Mouse (Mus musculus) stomach, postnatal 0 days (tissue): ENCODE data around the gene Grap2. TPM values are rescaled to one million over a fixed set of nuclear protein-coding genes. Genes with fewer than 3 reads are reported as not detected.

Experiments
- ATAC-seq: fragments of 200-750 bp; cut with Nextera tagmentation; 2 replicates; pipeline ENCODE4 v1.8.0; 2017; ENCODE audit not compliant: low FRiP score, low TSS enrichment
- DNase-seq: peaks from one replicate; pipeline ENCODE4 v3.0.0-alpha.2; 2016; ENCODE audit warnings: low spot score
- H3K27ac ChIP-seq: fragments of 300-500 bp; sonication (generic); replicated peaks from 2 replicates; pipeline ENCODE4 v1.5.1; 2014; ENCODE audit warnings: mild to moderate bottlenecking, control low read depth
- H3K27me3 ChIP-seq: fragments of 300-500 bp; sonication (generic); 2 replicates; pipeline ENCODE4 v1.6.1; 2014; ENCODE audit warnings: low read length; ENCODE audit not compliant: control insufficient read depth, insufficient read depth
- H3K36me3 ChIP-seq: fragments of 300-500 bp; sonication (generic); 2 replicates; pipeline ENCODE4 v1.6.1; 2014; ENCODE audit warnings: low read length, mixed read lengths; ENCODE audit not compliant: control insufficient read depth, insufficient read depth
- H3K4me1 ChIP-seq: fragments of 300-500 bp; sonication (generic); replicated peaks from 2 replicates; pipeline ENCODE4 v1.6.1; 2014; ENCODE audit warnings: antibody characterized with exemption; ENCODE audit not compliant: control insufficient read depth, insufficient read depth
- H3K4me2 ChIP-seq: fragments of 300-500 bp; sonication (generic); replicated peaks from 2 replicates; pipeline ENCODE4 v1.6.1; 2014; ENCODE audit warnings: low read depth, mild to moderate bottlenecking, control low read depth, moderate library complexity
- H3K4me3 ChIP-seq: fragments of 300-500 bp; sonication (generic); 2 replicates; pipeline ENCODE4 v1.5.1; 2014; ENCODE audit warnings: low read depth, low read length, control low read depth
- H3K9ac ChIP-seq: fragments of 300-500 bp; sonication (generic); 2 replicates; pipeline ENCODE4 v1.6.1; 2014; ENCODE audit warnings: mild to moderate bottlenecking, low read length, control low read depth, mixed read lengths
- H3K9me3 ChIP-seq: fragments of 300-500 bp; sonication (generic); 2 replicates; pipeline ENCODE4 v1.6.1; 2016; ENCODE audit warnings: low read length; ENCODE audit not compliant: control insufficient read depth
- CTCF ChIP-seq: IDR thresholded peaks from 2 replicates; pipeline ENCODE4 v1.5.1; 2016; ENCODE audit warnings: antibody characterized with exemption, low read depth, mild to moderate bottlenecking, moderate library complexity
- EP300 ChIP-seq: optimal IDR thresholded peaks from 2 replicates; pipeline ENCODE3; 2016; ENCODE audit warnings: antibody characterized with exemption
- WGBS: fragments of 180-500 bp; shearing (Covaris S2); extraction: QIAGEN DNeasy Blood & Tissue Kit; methylation state at CpG from one replicate; pipeline ENCODE4 v1.1.7; 2014; 5-methylcytosine and 5-hydroxymethylcytosine counted together
- polyA plus RNA-seq: library from polyadenylated mRNA; unstranded; fragments of >200 nt; fragmentation: Nextera tagmentation; extraction: Ambion mirVana; gene quantifications from 2 replicates; pipeline ENCODE4 v1.2.1, GENCODE M21; 2015

The Grap2 gene
- polyA plus RNA-seq, 1 experiment from 2014 or later: 0.15 TPM

DNA sequence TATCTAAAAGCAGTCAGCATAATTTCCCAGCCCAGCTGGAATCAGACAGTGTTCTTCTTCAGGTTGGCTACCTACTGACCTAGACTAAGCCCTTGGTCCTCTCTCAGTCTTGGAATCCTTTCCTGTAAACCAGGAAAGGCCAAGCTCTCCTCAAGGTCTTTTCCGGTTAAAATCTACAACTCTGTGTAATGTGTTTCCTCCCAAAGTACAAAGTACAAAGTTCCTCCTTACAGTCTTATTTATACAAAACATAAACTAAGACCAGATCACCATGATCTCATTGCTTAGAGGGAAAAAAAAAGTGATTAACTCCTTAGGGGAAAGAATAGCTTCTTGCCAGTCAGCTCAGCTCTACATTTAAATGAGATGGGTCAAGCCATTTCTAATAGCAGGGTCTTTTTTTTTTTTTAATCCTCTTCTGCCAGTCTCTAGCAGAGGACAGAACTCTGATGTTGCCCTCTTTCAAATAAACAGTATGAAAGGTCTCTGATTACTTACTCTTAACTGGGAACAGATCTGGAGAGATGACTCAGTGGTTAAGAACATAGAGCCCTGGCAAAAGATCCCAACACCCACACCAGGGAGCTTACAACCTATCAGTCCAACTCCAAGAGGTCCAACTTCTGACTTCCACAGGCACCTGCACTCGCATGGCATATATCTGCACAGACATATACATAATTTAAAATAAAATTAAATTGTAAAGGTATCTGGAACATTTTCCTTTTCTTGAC, 69.5 kb downstream of the Grap2 start:
- Histone ChIP-seq H3K27me3 (no peaks in the 10 kb centered on the region), H3K36me3 (no peaks in the 10 kb centered on the region), H3K27ac (no peak overlapping the region), H3K4me1 (peaks cover 3% of the 10 kb centered on the region; the same call in 1 of the 2 replicates), H3K9me3 (no peaks in the 10 kb centered on the region), H3K4me2 (no peak overlapping the region), H3K4me3 (no peak overlapping the region), H3K9ac (no peak overlapping the region)
- no peak for ATAC-seq
- no peak for TF ChIP-seq EP300
- no peak for DNase-seq
- 58% methylated on average over 2 of the region's 2 CpGs for WGBS

- ATAC-seq (peak; percentile 89), DNase-seq (peak; percentile 69)
- H3K4me2 ChIP-seq: no peak overlapping the region
- no peaks in the 10 kb centered on the region for H3K27me3 ChIP-seq
- no peak overlapping the region for H3K4me3 ChIP-seq
- H3K9me3 ChIP-seq: no peaks in the 10 kb centered on the region
- no peaks in the 10 kb centered on the region for H3K36me3 ChIP-seq
- no peak overlapping the region; the same call in 1 of the 2 replicates for H3K27ac ChIP-seq
- TF ChIP-seq CTCF (no peak), EP300 (no peak)
- H3K4me1 ChIP-seq: peaks cover 3% of the 10 kb centered on the region; the same call in 1 of the 2 replicates
- no peak overlapping the region for H3K9ac ChIP-seq
- WGBS: 59% methylated on average over 17 of the region's 17 CpGs
These were observed 72.8 kb downstream of the Grap2 start for GRCm38 (mm10) chr15:80645006-80645797.

GRCm38 (mm10) chr15:80648977-80649606, 76.7 kb downstream of the Grap2 start:
- TF ChIP-seq CTCF (peak; percentile 21; the same call in 1 of the 2 replicates), EP300 (peak; percentile 42)
- WGBS: 46% methylated on average over 15 of the region's 15 CpGs
- Histone ChIP-seq H3K27me3 (no peaks in the 10 kb centered on the region), H3K9me3 (no peaks in the 10 kb centered on the region), H3K9ac (no peak overlapping the region), H3K4me3 (no peak overlapping the region), H3K4me1 (no peaks in the 10 kb centered on the region), H3K27ac (peak overlapping the region; percentile 56; the same call in 1 of the 2 replicates), H3K4me2 (no peak overlapping the region), H3K36me3 (no peaks in the 10 kb centered on the region)
- DNase-seq (peak; percentile 45), ATAC-seq (no peak)

- Histone ChIP-seq H3K36me3 (no peaks in the 10 kb centered on the region), H3K4me1 (no peaks in the 10 kb centered on the region), H3K4me2 (no peak overlapping the region), H3K27ac (no peak overlapping the region), H3K4me3 (no peak overlapping the region), H3K27me3 (no peaks in the 10 kb centered on the region), H3K9me3 (no peaks in the 10 kb centered on the region), H3K9ac (no peak overlapping the region)
- DNase-seq (no peak), ATAC-seq (no peak)
- WGBS: 70% methylated on average over 2 of the region's 2 CpGs
- TF ChIP-seq EP300 (no peak), CTCF (no peak)
These were observed 78.0 kb downstream of the Grap2 start for GRCm38 (mm10) chr15:80650412-80650811.

GRCm38 (mm10) chr15:80653865-80654264, 81.5 kb downstream of the Grap2 start:
- Histone ChIP-seq H3K4me1 (no peaks in the 10 kb centered on the region), H3K27me3 (no peaks in the 10 kb centered on the region), H3K9ac (no peak overlapping the region), H3K27ac (no peak overlapping the region), H3K36me3 (no peaks in the 10 kb centered on the region), H3K9me3 (no peaks in the 10 kb centered on the region), H3K4me2 (no peak overlapping the region), H3K4me3 (no peak overlapping the region)
- ATAC-seq: 0 out of 2 replicates have a peak, but pooled peaks have one; percentile 55
- no peak for TF ChIP-seq EP300
- no peak for TF ChIP-seq CTCF
- no peak for DNase-seq
- WGBS: 53% methylated on average over 8 of the region's 8 CpGs
